Mouse (Mus musculus): Measurements from ENCODE around the gene Dgkz. TPM values are rescaled to one million over a fixed set of nuclear protein-coding genes. Genes with fewer than 3 reads are reported as not detected.

Dgkz gene
- total and polyA plus RNA-seq, 2 experiments from 2014 or later, result 31.4 to 112 TPM

- Histone ChIP-seq H3K4me3 (ENCODE audit: low read depth, low read length) (no peak overlapping the region), H3K4me1 (ENCODE audit: insufficient read depth) (peaks cover 8% of the 10 kb centered on the region), H3K27me3 (ENCODE audit: insufficient read depth, low read length) (no peaks in the 10 kb centered on the region), H3K4me2 (ENCODE audit: low read depth) (no peak overlapping the region), H3K9me3 (ENCODE audit: low read length) (no peaks in the 10 kb centered on the region), H3K9ac (no peak overlapping the region; the same call in 1 of the 2 replicates), H3K36me3 (ENCODE audit: insufficient read depth) (no peaks in the 10 kb centered on the region), H3K27ac (ENCODE audit: low read depth, low read length) (0 out of 2 replicates have a peak overlapping the region, but pooled peaks have one; percentile 15)
- peak; percentile 19; the same call in 1 of the 2 replicates for ATAC-seq
- no peak for DNase-seq
- no peak for TF ChIP-seq CTCF (IDR thresholded peaks at IDR 0.05; ENCODE audit: low read depth)
- WGBS, result 59% methylated on average over 11 of the region's 11 CpGs
Measured at GRCm38 (mm10) chr2:91947397-91948150, 28.1 kb downstream of the Dgkz start.

GRCm38 (mm10) chr2:91946836-91947235, 28.8 kb downstream of the Dgkz start:
- Histone ChIP-seq H3K9me3 (ENCODE audit: low read length) (no peaks in the 10 kb centered on the region), H3K27ac (ENCODE audit: low read depth, low read length) (no peak overlapping the region), H3K27me3 (ENCODE audit: insufficient read depth, low read length) (no peaks in the 10 kb centered on the region), H3K9ac (no peak overlapping the region), H3K36me3 (ENCODE audit: insufficient read depth) (0 out of 2 replicates have a peak, but pooled peaks cover 4% of the 10 kb centered on the region), H3K4me2 (ENCODE audit: low read depth) (no peak overlapping the region), H3K4me1 (ENCODE audit: insufficient read depth) (peaks cover 8% of the 10 kb centered on the region), H3K4me3 (ENCODE audit: low read depth, low read length) (no peak overlapping the region)
- no peak for DNase-seq
- 59% methylated on average over 6 of the region's 6 CpGs for WGBS
- TF ChIP-seq CTCF (IDR thresholded peaks at IDR 0.05; ENCODE audit: low read depth), result no peak
- no peak for ATAC-seq

GRCm38 (mm10) chr2:91945483-91945882, 30.2 kb downstream of the Dgkz start, which contains the start of gene Gm9821:
Gm9821 (plus strand) TSS chr2:91945703.
- Histone ChIP-seq H3K27me3 (ENCODE audit: insufficient read depth, low read length) (no peaks in the 10 kb centered on the region), H3K4me2 (ENCODE audit: low read depth) (no peak within 1 kb of the TSS), H3K36me3 (ENCODE audit: insufficient read depth) (0 out of 2 replicates have a peak, but pooled peaks cover 4% of the 10 kb centered on the region), H3K9me3 (ENCODE audit: low read length) (no peaks in the 10 kb centered on the region), H3K27ac (ENCODE audit: low read depth, low read length) (no peak within 1 kb of the TSS), H3K9ac (no peak within 1 kb of the TSS), H3K4me1 (ENCODE audit: insufficient read depth) (peaks cover 8% of the 10 kb centered on the region), H3K4me3 (ENCODE audit: low read depth, low read length) (no peak within 1 kb of the TSS)
- DNase-seq (no peak), ATAC-seq (no peak)
- 88% methylated on average over 18 of the region's 18 CpGs for WGBS
- TF ChIP-seq CTCF (IDR thresholded peaks at IDR 0.05; ENCODE audit: low read depth), result no peak

- H3K36me3 ChIP-seq (ENCODE audit: insufficient read depth), result peaks cover 11% of the 10 kb centered on the region; the same call in 1 of the 2 replicates
- H3K4me2 ChIP-seq (ENCODE audit: low read depth), result no peak overlapping the region
- H3K9me3 ChIP-seq (ENCODE audit: low read length), result no peaks in the 10 kb centered on the region
- no peak overlapping the region for H3K4me3 ChIP-seq (ENCODE audit: low read depth, low read length)
- H3K27me3 ChIP-seq (ENCODE audit: insufficient read depth, low read length), result no peaks in the 10 kb centered on the region
- ATAC-seq (peak; percentile 91), DNase-seq (peak; percentile 88)
- 44% methylated on average over 13 of the region's 13 CpGs for WGBS
- H3K9ac ChIP-seq, result no peak overlapping the region
- peak; percentile 98 for TF ChIP-seq CTCF (IDR thresholded peaks at IDR 0.05; ENCODE audit: low read depth)
- H3K4me1 ChIP-seq (ENCODE audit: insufficient read depth), result no peaks in the 10 kb centered on the region; the same call in 1 of the 2 replicates
- no peak overlapping the region for H3K27ac ChIP-seq (ENCODE audit: low read depth, low read length)
Measured at GRCm38 (mm10) chr2:91944170-91944950, 31.3 kb downstream of the Dgkz start.

GRCm38 (mm10) chr2:91942356-91942755, 33.3 kb downstream of the Dgkz start:
- no peak overlapping the region for H3K27ac ChIP-seq (ENCODE audit: low read depth, low read length)
- peak; percentile 46 for TF ChIP-seq CTCF (IDR thresholded peaks at IDR 0.05; ENCODE audit: low read depth)
- H3K4me1 ChIP-seq (ENCODE audit: insufficient read depth), result no peaks in the 10 kb centered on the region
- H3K27me3 ChIP-seq (ENCODE audit: insufficient read depth, low read length), result no peaks in the 10 kb centered on the region
- no peak for DNase-seq
- peaks cover 31% of the 10 kb centered on the region for H3K36me3 ChIP-seq (ENCODE audit: insufficient read depth)
- WGBS, result 78% methylated on average over 6 of the region's 6 CpGs
- no peak overlapping the region for H3K4me3 ChIP-seq (ENCODE audit: low read depth, low read length)
- no peak overlapping the region for H3K4me2 ChIP-seq (ENCODE audit: low read depth)
- no peak overlapping the region for H3K9ac ChIP-seq
- no peaks in the 10 kb centered on the region for H3K9me3 ChIP-seq (ENCODE audit: low read length)
- no peak for ATAC-seq

- Histone ChIP-seq H3K4me1 (ENCODE audit: insufficient read depth) (no peaks in the 10 kb centered on the region), H3K27me3 (ENCODE audit: insufficient read depth, low read length) (no peaks in the 10 kb centered on the region), H3K4me2 (ENCODE audit: low read depth) (no peak overlapping the region), H3K27ac (ENCODE audit: low read depth, low read length) (no peak overlapping the region), H3K9me3 (ENCODE audit: low read length) (no peaks in the 10 kb centered on the region), H3K9ac (no peak overlapping the region), H3K36me3 (ENCODE audit: insufficient read depth) (peaks cover 58% of the 10 kb centered on the region), H3K4me3 (ENCODE audit: low read depth, low read length) (no peak overlapping the region)
- no peak for DNase-seq
- no peak for ATAC-seq
- no peak for TF ChIP-seq CTCF (IDR thresholded peaks at IDR 0.05; ENCODE audit: low read depth)
- WGBS, result 88% methylated on average over 15 of the region's 15 CpGs
Measured at GRCm38 (mm10) chr2:91939303-91939935, 36.2 kb downstream of the Dgkz start.

All from forebrain, postnatal 0 days (tissue).